Comparison of ENCODE assay signal across 27 mouse cellular contexts in the genomic region with DNA sequence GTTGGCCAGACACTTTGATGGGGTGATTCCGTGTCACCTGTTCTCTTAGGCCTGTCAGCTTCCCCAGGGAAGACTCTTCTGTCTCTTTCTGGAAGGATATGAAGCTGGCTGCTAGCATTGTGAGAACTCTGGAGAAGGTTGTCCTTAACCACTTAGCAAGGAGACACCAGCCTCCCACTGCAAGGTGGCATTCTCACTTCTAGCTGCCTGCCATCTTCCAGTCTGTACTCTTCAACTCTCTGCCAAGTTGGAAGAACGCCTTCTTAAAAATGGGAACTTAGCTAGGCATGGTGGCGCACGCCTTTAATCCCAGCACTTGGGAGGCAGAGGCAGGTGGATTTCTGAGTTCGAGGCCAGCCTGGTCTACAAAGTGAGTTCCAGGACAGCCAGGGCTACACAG. TPM values are rescaled to one million over a fixed set of nuclear protein-coding genes. Genes with fewer than 3 reads are reported as not detected.
DNase-seq lines count a peak whose midpoint lies in the region; ATAC-seq and TF ChIP-seq lines count a peak whose summit lies in the region.
"Had no signal": no experiment of that assay in that cellular context is flagged by ENCODE, and none has a peak within 500 bp of the region (broad histone marks: within the 10 kb centered on the region; RNA-seq: fewer than 3 reads in every experiment).

No protein-coding gene starts in this region.

- H3K27ac ChIP-seq in hindbrain, postnatal 0 days = no peak overlapping the region
- H3K27ac ChIP-seq: embryonic facial prominence, embryonic 10.5 days; embryonic facial prominence, embryonic 13.5 days; forebrain, embryonic 12.5 days; forebrain, embryonic 15.5 days; heart, embryonic 15.5 days; hindbrain, embryonic 10.5 days; hindbrain, embryonic 13.5 days had no signal

- no peak for TF ChIP-seq CTCF in hindbrain, postnatal 0 days (IDR thresholded peaks at IDR 0.05; ENCODE audit: low read depth)

- no peaks in the 10 kb centered on the region for H3K36me3 ChIP-seq in hindbrain, postnatal 0 days (ENCODE audit: insufficient read depth, low read length)
- H3K36me3 ChIP-seq: embryonic facial prominence, embryonic 10.5 days; heart, embryonic 15.5 days had no signal

- no peaks in the 10 kb centered on the region for H3K27me3 ChIP-seq in hindbrain, postnatal 0 days (ENCODE audit: insufficient read depth, low read length)
- H3K27me3 ChIP-seq: embryonic facial prominence, embryonic 13.5 days; forebrain, embryonic 12.5 days; forebrain, embryonic 15.5 days; heart, embryonic 12.5 days; heart, embryonic 15.5 days; hindbrain, embryonic 13.5 days had no signal

- H3K4me1 ChIP-seq in hindbrain, postnatal 0 days (ENCODE audit: insufficient read depth, low read length) = no peaks in the 10 kb centered on the region
- H3K4me1 ChIP-seq: embryonic facial prominence, embryonic 10.5 days; embryonic facial prominence, embryonic 13.5 days; forebrain, embryonic 12.5 days; forebrain, embryonic 15.5 days; heart, embryonic 12.5 days; heart, embryonic 15.5 days; hindbrain, embryonic 10.5 days; hindbrain, embryonic 13.5 days had no signal

- peak; percentile 89 for ATAC-seq in frontal cortex, adult (ENCODE audit: low TSS enrichment)
- ATAC-seq in hindbrain, postnatal 0 days = no peak
- ATAC-seq: activated CD4-positive, CD25-positive, alpha-beta regulatory T cell, adult 4 months; forebrain, embryonic 15.5 days; hindbrain, embryonic 16.5 days; inflammation-experienced regulatory T-cells, adult 6 months had no signal

- no peak overlapping the region for H3K9ac ChIP-seq in hindbrain, postnatal 0 days (replicated peaks; ENCODE audit: low read length)
- H3K9ac ChIP-seq: embryonic facial prominence, embryonic 13.5 days; forebrain, embryonic 12.5 days; forebrain, embryonic 15.5 days; heart, embryonic 12.5 days; heart, embryonic 15.5 days; hindbrain, embryonic 13.5 days had no signal

- no peak overlapping the region for H3K4me2 ChIP-seq in hindbrain, postnatal 0 days (ENCODE audit: low read depth, low read length)
- H3K4me2 ChIP-seq: embryonic facial prominence, embryonic 13.5 days; forebrain, embryonic 12.5 days; forebrain, embryonic 15.5 days; heart, embryonic 12.5 days; heart, embryonic 15.5 days; hindbrain, embryonic 13.5 days had no signal

- DNase-seq in frontal cortex, postnatal 25 days (ENCODE audit: low spot score in 2 of 2) = no peak
- DNase-seq in right cerebral cortex, postnatal 25 days = peak; percentile 11
- DNase-seq in right cerebral cortex, postnatal 14 days = no peak
- peak; percentile 28 to 52 for DNase-seq in frontal cortex, adult 2 months (ENCODE audit: extremely low spot score in 1 of 2, low spot score in 1 of 2)
- DNase-seq in hindbrain, postnatal 0 days (ENCODE audit: low spot score) = no peak
- DNase-seq: adrenal gland, adult 8-10 months; adrenal gland, postnatal 36 days; cerebellum, adult 11-12 months; cerebellum, adult 8-10 months; cerebellum, postnatal 36 days; gastrocnemius, postnatal 25 days; heart, adult 18-20 months; heart, postnatal 10 days; heart, postnatal 36 days had no signal

- no peaks in the 10 kb centered on the region for H3K9me3 ChIP-seq in hindbrain, postnatal 0 days (ENCODE audit: low read length)
- H3K9me3 ChIP-seq: embryonic facial prominence, embryonic 10.5 days; embryonic facial prominence, embryonic 13.5 days; forebrain, embryonic 12.5 days; forebrain, embryonic 15.5 days; heart, embryonic 12.5 days; heart, embryonic 15.5 days; hindbrain, embryonic 10.5 days; hindbrain, embryonic 13.5 days had no signal

- no peak overlapping the region for H3K4me3 ChIP-seq in hindbrain, postnatal 0 days (ENCODE audit: low read length)
- H3K4me3 ChIP-seq: embryonic facial prominence, embryonic 10.5 days; embryonic facial prominence, embryonic 13.5 days; erythroblast, embryonic 14.5 days; forebrain, embryonic 12.5 days; forebrain, embryonic 15.5 days; heart, embryonic 12.5 days; heart, embryonic 15.5 days; hindbrain, embryonic 10.5 days; hindbrain, embryonic 13.5 days had no signal

- WGBS in hindbrain, postnatal 0 days = 93% methylated on average over 5 of the region's 5 CpGs

RNA-seq across cellular contexts. Expression of a gene that starts 17.7 kb away (rescaled TPM):
- 29.9 and 32.3 TPM in 2 replicates for polyA plus RNA-seq in frontal cortex, adult 2 months (2012; rRNA removed)
- total RNA-seq in hindbrain, postnatal 0 days (2014; rRNA removed) = 37.1 and 43.2 TPM in 2 replicates
- polyA plus RNA-seq in hindbrain, postnatal 0 days (2015; fragmentation: Nextera tagmentation; extraction: Ambion mirVana) = 9.4 and 10.5 TPM in 2 replicates

RNA-seq across cellular contexts. Expression of a gene that starts 17.7 kb away (rescaled TPM):
- 13.8 and 14.0 TPM in 2 replicates for polyA plus RNA-seq in frontal cortex, adult 2 months (2012; rRNA removed)
- 10.9 and 11.8 TPM in 2 replicates for total RNA-seq in hindbrain, postnatal 0 days (2014; rRNA removed)
- 8.6 and 8.7 TPM in 2 replicates for polyA plus RNA-seq in hindbrain, postnatal 0 days (2015; fragmentation: Nextera tagmentation; extraction: Ambion mirVana)

Comparison
In these comparisons a context has a peak if more than half of its experiments do, and no peak if none do; other contexts are left out.
1. DNase-seq: peak in right cerebral cortex, postnatal 25 days (single experiment) and frontal cortex, adult 2 months (2 of 2); none in frontal cortex, postnatal 25 days (0 of 2), right cerebral cortex, postnatal 14 days (single experiment) and hindbrain, postnatal 0 days (single experiment).